Mouse (Mus musculus): Measurements from ENCODE around the gene Stxbp6.

- TF ChIP-seq TAL1 (IDR thresholded peaks at IDR 0.05; ENCODE audit: low read length) (no peak), GATA1 (IDR thresholded peaks at IDR 0.05; ENCODE audit: low read length) (no peak)
Observed at GRCm38 (mm10) chr12:44908028-44908702, 166.3 kb downstream of the Stxbp6 start.

Data from erythroblast, embryonic 14.5 days (primary cell).